Mouse (Mus musculus): ENCODE data around the gene Tfrc. TPM values are rescaled to one million over a fixed set of nuclear protein-coding genes. Genes with fewer than 3 reads are reported as not detected.
"Not testable (repeated sequence)": the region's sequence is repeated elsewhere in the genome, so short reads cannot be mapped to it uniquely, and the experiment has no call there.

The Tfrc gene
- total RNA-seq, 2 experiments from 2014 or later, result 27.1 to 57.1 TPM

DNA sequence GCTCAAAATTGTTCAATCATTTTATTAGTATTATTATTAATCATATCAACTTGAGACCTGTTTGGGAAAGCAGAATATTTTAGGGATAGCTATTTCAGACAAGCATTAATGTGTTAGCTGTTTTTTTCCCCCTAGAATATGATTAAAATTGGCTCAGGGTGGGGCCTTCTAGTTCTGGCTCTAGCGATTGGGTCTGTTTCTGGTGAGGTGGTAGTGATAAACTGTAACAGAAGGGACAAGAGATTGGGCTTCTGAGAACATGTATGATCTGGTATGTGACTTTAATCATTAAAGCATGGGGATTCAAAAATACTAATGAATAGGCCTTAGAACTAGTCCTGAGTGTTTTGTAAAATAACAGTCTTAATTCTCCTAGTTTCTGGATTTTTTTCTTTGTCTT lies 3.3 kb downstream of the Tfrc start:
- no peak for DNase-seq

DNA sequence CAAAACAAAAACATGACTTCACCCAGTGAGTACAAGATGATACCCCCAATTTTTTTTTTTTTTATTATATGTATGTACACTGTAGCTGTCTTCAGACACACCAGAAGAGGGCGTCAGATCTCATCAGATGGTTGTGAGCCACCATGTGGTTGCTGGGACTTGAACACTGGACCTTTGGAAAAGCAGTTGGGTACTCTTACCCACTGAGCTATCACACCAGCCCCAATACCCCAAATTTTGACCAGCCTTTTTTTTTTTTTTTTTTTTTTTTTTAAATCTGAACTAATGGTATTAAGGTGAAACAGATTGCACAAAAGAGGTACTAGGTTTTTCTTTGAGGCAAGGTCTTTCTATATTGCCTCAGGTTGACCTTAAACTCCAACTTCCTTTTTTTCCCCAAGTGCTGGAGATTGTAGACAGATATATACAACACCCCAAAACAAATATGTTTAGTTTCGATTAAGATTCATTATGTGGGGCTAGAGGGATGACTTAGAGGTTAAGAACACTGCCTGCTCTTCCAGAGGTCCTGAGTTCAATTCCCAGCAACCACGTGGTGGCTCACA lies 4.6 kb downstream of the Tfrc start:
- no peak for DNase-seq

DNA sequence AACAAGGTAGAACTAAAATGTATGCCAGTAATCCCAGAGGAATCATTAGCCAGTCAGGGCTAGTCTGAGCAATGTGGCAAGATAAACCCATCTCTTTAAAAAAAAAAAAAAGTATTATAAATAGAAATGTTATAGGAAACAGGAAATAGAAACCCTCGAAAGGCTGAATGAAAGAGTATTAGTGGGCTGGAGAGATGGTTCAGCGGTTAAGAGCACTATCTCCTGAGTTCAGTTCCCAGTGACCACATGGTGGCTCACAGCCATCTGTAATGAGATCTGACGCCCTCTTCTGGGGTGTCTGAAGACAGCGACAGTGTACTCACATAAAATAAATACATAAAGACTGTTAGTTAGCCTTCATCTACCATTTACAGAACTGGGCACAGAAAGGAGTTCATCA lies 5.3 kb downstream of the Tfrc start:
- DNase-seq, result no peak

DNA sequence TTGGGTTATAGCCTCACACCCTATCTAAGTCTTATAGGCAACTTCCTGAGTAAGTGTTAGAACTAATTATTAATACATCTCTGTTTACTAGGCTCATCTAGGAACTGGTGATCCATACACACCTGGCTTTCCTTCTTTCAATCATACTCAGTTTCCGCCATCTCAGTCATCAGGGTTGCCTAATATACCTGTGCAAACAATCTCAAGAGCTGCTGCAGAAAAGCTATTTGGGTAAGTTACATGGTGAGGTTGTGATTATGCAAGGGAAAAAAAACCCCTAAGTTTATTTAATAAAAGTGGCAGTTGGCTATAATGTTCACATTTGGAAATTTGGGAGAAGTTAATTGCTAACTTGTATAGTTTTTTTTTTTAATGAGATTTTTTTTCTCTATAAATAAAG lies 10.2 kb downstream of the Tfrc start:
- DNase-seq, result no peak

DNA sequence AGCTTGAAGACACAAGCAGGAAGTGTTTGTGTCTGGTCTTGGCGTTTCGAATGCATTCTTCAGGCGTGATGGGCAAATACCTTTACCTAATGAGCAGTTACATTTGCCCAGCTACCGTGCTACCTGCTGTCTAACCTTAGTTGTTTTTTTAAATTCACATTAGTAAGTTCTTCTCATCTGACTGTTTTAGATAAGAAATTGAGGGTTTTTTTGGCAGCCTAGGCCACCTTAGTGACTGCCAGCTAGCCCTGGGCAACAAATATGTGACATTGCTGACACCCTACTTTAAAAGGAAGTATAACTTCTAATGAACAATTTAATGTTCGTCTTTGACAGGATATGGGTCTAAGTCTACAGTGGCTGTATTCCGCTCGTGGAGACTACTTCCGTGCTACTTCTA lies 19.4 kb downstream of the Tfrc start:
- no peak for DNase-seq

DNA sequence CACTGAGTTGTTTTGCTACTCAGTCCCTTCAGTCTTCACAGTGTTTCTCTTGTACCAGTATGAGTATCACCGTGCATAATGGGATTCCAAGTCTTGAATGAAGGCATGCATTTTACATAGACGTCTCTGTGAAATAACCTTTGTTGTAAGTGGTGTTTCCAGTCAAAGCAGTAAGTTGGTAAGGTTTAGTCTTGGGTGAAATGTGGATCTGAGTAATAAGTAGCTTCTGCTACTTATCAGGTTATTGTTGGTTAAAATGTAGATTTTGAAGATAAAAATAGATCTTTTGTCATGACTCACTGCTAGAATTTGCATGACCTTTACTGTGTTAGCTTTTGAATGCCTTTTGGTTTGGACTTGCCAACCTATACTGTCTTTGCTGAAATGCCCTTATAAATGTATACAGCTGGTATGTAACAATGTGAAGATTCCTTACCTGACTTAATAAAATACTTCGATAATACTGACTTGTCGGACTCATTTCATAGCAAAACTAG lies 23.7 kb downstream of the Tfrc start:
- no peak for DNase-seq

DNA sequence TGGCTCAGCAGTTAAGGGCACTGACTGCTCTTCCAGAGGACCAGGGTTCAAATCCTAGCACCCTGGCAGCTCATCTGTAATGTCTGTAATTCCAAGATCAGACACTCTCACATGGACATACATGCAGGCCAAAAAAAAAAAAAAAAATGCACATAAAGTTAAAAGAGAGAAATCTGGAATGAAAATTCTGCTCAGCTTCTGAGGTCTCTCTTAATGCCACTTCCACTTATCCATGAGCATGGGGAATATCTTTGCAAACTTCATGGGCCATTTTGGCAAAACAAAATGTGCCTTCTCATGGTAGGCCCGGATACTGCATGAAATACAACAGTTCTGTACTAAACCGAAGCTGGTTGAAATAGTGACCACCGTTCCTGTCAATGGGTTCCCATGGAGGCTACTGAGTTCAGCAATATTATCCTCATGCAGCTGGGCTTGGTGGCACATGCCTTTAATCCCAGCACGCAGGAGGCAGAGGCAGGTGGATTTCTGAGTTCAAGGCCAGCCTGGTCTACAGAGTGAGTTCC lies 24.8 kb downstream of the Tfrc start:
- DNase-seq, result no peak

DNA sequence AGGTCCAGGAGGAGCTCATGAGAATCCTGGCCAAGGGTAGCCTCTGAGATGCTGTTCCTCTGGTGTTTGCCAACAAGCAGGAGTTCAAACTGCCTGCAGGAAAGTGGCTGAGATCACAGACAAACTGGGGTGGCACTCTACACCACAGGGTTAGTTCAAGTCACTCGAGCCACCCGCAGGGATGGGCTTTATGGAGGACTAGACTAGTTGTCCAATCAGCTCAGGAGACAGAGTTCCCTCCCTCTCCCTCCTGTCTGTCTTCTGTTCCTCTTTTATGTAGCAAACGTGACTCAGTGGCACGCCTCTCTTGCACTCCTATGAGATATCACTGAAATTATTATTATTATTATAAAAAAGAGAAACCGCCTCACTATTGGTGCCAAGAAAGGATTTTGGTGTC lies 25.5 kb downstream of the Tfrc start:
- DNase-seq, result no peak

DNA sequence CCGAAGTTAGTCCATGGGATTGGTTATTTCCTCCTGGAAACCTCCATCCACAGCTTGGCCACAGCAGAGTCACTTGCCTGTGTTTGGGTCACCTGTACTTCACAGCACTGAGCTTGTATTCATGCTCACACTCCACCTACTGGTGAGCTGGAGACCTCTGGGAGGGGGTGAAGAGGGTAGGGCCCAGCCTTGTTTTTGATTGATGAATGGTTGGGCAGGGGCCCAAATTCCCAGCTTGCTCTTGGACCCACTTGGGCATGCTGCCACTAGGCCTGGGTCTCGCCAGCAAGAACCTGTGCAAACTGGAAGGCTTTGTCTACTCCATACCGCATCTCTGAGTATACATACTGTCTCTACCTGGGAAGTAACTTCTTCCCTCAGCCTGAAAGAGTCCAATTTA lies 26.6 kb downstream of the Tfrc start:
- no peak for DNase-seq

DNA sequence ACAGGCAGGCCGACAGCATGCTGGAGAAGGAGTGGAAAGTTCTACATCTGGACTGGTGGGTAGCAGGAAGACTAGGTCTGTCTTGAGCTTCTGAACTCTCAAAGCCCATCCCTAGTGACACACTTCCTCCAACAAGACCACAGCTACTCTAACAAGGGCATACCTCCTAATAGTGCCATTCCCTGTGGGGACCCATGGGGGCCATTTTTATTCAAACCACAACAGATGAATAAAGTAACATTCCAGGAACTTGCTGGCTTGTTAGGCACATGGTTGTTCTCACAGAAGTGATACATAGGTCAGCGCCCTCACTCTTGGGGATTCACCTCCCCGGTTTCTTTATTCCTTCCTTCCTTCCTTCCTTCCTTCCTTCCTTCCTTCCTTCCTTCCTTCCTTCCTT lies 27.6 kb downstream of the Tfrc start:
- no peak for DNase-seq

DNA sequence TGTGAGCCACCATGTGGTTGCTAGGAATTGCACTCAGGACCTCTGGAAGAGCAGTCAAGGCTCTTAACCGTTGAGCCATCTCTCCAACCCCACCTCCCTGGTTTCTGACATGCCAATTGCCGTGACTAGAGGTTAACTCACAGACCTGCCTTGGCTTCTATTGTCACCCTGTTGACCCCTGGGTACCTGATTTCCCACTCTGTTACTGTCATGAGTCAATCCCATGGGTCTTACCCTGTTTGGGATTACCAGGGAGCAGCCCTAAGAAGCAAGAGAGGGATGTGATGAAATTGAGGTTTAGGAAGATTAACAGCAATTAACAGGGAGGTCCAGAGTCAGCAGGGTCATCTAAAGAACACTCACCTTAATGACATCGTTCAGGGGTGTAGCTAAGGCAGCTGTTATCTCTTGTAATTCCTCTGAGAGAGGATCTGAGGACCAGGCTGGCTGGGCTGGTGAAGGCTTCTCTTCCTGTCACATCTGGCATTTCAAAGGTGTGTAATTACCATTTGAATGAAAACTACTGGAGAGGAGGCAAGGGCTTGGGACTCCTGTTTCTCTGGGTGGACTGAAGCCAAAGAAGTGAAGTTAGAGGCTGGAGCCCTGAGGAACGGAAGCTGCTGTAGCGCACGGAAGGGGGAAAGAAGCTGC lies 28.3 kb downstream of the Tfrc start:
- no peak for DNase-seq

DNA sequence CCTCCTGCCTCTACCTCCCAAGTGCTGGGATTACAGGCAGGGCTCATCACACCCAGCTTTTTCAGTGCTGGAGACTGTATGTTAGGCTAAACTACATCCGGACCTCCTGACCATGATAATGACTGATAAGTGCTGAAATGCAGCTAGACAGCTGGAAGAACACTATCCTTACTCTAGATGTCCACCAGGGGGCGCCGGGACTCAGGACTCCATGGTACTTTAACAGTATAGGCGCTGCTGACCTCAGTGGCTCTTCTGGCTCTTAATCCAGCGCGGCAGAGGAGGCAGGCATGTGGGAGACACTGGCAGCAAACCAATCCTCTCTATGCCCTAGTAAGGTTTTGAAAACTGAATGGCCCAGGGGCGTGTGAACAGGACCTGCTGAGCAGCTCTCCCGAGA lies 29.8 kb downstream of the Tfrc start:
- DNase-seq, result peak; percentile 76 to 94

DNA sequence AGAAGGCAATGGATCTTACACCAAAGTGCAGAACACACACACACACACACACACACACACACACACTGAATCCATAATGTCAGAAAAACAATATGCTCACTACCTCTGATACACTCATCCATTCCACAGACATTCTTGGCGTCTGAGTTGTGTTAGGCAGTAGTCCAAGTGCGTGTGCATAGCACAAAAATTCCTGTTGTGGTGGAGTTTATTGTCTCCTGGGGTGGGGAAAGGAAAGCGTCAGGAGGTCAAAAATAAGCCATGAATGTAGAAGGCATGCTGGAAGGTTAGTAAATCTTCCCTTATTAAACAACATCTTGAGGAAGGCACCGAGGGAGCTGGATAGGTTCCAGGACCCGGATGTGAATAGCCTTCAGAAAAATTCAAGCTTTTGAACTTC lies 31.4 kb downstream of the Tfrc start:
- no peak for DNase-seq

DNA sequence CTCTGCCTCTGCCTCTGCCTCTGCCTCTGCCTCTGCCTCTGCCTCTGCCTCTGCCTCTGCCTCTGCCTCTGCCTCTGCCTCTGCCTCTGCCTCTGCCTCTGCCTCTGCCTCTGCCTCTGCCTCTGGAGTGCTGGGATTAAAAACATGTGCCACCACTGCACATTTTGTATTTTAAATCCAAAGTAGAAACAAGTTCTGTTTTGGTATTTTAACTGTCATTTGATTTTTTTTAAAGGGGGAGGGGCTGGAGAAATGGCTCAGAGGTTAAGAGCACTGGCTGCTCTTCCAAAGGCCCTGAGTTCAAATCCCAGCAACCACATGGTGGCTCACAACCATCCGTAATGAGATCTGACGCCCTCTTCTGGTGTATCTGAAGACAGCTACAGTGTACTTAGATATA lies 32.0 kb downstream of the Tfrc start:
- not testable (repeated sequence) for DNase-seq

DNA sequence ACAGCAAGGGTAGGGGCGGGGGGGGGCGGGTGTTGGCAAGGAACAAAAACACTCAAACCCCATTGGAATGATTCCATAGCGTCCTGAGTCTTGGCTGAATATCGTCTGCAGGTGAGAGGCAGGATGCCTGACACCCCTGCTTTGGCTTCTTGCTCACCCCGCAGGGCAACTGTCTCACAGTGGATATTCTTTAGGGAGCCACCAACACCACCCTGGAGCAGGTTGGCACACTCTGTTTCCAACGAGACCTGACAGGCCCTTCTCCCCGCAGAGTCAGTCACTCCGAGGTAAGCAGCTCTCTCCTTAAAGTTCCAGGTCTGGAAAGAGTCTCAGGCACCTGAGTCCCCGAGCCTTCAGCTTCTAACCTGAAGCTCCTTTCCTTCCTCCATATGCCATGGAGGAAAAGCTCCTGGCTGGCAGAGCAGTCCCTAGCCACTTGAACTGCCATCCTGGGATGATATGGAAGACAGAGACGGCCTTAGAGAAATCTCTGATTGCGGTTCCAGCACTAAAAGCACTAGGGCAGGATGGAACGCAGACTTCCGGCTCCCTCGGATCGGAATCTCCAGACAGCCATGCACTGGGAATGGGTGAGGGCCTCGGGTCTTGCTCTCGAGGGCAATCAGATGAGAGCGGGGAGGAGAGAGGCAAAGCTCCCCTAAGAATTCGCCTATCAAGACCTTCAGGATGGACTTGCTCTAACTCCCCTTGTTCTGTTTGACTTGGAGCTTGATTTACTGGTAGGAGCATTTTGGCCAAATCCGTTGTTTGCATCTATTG lies 32.9 kb downstream of the Tfrc start:
- DNase-seq, result no peak

DNA sequence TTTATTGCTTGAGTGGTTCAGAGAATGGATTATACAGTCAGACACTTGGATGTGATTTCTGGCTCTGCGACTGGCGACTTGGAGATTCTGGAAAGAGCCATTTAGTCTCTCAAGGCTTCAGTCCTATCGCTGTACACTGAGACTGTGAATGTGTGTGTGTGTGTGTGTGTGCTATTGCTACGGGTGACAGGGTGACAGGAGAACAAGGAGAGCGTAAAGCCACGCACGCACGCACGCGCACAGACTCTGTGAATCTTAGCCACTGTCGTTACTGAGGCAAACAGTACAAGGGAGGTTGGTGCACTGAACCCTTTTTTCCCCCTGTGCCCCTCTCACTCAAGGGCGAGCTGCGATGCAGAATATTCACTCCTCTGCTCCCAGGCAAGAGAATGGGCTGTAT lies 33.6 kb downstream of the Tfrc start:
- no peak for DNase-seq

DNA sequence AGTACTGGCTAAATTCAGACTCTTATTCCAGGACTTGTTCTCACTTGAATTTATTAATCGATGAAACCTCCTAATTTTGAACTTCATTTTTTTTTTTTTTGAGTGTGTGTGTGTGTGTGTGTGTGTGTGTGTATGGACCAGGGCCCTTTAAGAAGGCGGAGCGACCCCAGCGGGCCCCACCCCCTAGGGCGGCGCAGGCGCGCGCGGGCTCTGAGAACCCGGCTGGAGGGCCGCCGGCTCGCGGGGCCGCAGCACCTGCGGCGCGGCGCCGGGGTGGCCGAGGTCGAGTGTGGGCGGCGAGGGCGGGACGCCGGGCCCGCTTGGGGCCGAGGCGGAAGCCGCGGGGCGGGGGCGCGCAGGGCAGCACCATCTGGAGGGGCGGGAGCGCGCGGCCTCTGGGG lies 34.9 kb downstream of the Tfrc start, which contains the start of gene Tnk2:
TSS of gene Tnk2 (plus strand) at position 214 of the 401 bp plus-strand sequence.
- DNase-seq, result peak; percentile 93

DNA sequence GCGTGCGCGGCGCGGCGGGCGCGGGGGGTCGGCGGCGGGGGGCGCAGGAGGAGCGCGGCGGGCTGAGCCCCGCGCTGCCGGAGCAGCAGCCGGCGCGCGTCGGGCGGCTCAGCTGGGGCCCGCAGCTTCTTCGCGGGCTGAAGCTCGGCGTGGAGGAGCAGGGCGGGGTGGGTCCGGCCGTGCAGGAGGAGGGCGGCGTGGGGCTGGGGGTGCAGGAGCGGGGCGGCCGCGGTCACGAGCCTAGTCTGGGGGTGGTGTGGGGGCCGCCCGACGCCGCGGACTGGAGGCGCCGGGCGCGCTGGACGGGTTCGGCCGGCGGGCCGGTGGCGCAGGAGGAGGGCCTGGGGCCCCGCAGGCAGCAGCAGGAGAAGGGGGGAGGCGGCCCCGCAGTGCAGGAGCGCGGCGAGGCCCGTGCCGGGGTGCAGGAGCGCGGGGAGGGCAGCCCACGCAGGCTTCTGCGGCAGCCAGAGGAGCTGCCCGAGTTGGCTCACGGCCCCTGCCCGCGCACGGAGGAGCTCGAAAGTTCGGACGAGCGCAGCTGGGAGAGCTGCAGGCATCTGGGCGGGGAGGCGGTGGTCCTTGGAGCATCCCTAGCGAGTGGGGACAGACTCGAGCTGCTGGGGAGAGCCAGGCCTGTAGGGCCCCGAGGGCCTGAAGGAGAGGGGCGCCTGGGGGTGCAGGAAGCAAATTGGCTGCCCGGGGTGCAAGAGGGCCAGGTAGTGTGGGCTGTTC lies 35.5 kb downstream of the Tfrc start:
- peak; percentile 31 to 47 for DNase-seq

DNA sequence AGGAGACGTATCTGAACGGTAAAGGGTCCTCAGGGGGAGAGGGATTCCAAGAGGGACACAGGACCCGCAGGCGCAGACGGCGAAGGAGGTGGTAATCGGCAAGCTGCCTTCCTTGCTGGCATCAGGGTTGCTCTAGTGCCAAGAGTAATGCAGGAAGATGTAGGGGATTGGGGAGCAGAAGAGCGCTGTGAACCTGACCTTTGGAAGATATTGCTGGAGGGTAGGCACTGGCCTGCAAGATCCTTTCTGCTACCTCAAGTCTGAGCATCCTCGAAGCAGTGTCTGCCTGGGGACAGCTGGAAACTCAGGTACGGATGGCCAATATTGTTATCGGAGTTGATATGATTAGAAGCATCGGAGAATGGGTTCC lies 36.1 kb downstream of the Tfrc start:
- no peak for DNase-seq

DNA sequence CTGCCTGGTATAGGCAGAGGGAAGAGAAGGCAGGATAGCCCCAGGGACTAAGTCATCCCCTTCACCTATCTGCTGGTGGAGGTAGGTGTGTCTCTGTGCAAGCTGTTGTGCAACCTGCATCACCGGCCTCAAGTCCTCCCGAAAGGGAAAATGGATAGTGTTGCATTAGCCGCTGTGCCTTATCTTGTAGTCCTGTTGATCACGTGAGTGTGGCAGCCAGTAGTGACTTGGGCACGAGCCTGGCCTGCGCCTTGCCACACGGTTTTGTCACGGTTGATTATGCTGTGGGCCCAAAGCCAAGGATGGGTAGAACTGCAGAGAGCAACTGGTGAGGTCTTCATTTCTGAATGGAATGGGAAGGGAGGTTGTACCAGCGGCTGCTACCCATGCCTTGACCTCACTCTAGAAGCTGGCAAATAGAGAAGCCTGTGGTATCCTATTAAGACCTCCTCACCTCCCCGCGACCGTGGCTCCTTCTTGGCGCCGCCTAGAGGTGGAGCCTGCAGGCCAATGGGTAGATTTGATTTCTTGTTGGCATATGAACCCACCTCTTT lies 36.7 kb downstream of the Tfrc start:
- peak; percentile 56 to 61 for DNase-seq

DNA sequence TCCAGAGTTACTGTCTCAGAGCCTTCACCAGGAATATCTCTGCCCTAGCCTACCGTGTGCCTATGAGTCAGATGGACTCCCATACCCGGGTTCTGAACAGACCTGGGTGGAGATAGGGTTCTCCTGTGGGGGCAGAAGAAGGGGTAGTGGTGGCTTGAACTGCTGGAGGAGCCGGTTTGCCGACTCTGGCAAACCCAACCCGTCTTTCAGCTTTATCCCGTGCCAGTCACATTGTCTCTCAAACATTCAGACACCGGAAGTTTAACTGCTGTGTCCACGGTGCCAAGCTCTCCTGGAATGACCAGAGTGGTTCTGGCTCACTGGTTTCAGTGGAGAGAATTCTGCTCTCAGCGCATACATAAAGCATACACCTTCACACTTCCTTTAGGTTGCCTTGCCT lies 37.3 kb downstream of the Tfrc start:
- DNase-seq, result no peak

DNA sequence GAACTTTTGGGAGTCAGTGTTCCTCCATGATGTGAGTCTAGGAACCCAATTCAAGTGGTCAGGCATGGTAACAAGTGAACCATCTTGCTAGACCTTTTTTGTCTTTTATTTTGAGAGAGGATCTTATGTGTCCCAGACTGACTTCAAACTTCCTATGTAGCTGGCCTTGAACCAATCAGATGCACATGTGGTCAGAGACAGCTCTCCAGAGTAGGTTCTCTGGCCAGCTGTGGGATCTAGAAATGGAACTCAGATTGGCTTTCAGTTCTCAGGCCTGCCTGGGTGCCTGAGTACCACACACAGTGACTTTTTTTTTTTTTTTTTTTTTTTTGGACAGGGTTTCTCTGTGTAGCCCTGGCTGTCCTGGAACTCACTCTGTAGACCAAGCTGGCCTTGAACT lies 39.0 kb downstream of the Tfrc start:
- no peak for DNase-seq

Measured in heart, adult 18-20 months (tissue).